Mouse (Mus musculus) kidney, embryonic 15.5 days (tissue): ENCODE data around the gene Hcfc1. TPM values are rescaled to one million over a fixed set of nuclear protein-coding genes. Genes with fewer than 3 reads are reported as not detected.

Experiments
- ATAC-seq: fragments of 200-750 bp; cut with Nextera tagmentation; replicated peaks from 2 replicates; pipeline ENCODE4 v1.8.0; 2017; ENCODE audit warnings: moderate TSS enrichment; ENCODE audit not compliant: low FRiP score
- H3K27ac ChIP-seq: fragments of 300-500 bp; sonication (generic); 2 replicates; pipeline ENCODE4 v1.5.1; 2015; ENCODE audit warnings: mild to moderate bottlenecking, inconsistent platforms
- H3K27me3 ChIP-seq: fragments of 300-500 bp; sonication (generic); 2 replicates; pipeline ENCODE4 v1.6.1; 2015; ENCODE audit warnings: inconsistent platforms
- H3K36me3 ChIP-seq: fragments of 300-500 bp; sonication (generic); 2 replicates; pipeline ENCODE4 v1.6.1; 2015; ENCODE audit warnings: inconsistent platforms
- H3K4me1 ChIP-seq: fragments of 300-500 bp; sonication (generic); 2 replicates; pipeline ENCODE4 v1.6.1; 2015; ENCODE audit warnings: inconsistent platforms
- H3K4me2 ChIP-seq: fragments of 300-500 bp; sonication (generic); 2 replicates; pipeline ENCODE4 v1.6.1; 2015; ENCODE audit warnings: moderate library complexity, mild to moderate bottlenecking, inconsistent platforms
- H3K4me3 ChIP-seq: fragments of 300-500 bp; sonication (generic); replicated peaks from 2 replicates; pipeline ENCODE4 v1.5.1; 2015; ENCODE audit warnings: mild to moderate bottlenecking, inconsistent platforms
- H3K9ac ChIP-seq: fragments of 300-500 bp; sonication (generic); 2 replicates; pipeline ENCODE4 v1.6.1; 2015; ENCODE audit warnings: mild to moderate bottlenecking, inconsistent platforms
- H3K9me3 ChIP-seq: fragments of 300-500 bp; sonication (generic); replicated peaks from 2 replicates; pipeline ENCODE4 v1.6.1; 2016; ENCODE audit warnings: inconsistent platforms
- WGBS: fragments of 180-500 bp; shearing (Covaris S2); methylation state at CpG from one replicate; pipeline ENCODE4 v1.1.7; 2015; ENCODE audit warnings: mixed read lengths; 5-methylcytosine and 5-hydroxymethylcytosine counted together
- polyA plus RNA-seq: library from polyadenylated mRNA; unstranded; fragments of >200 nt; fragmentation: Nextera tagmentation; extraction: Ambion mirVana; gene quantifications from 2 replicates; pipeline ENCODE4 v1.2.1, GENCODE M21; 2015

The Hcfc1 gene
- polyA plus RNA-seq, 1 experiment from 2014 or later = 60.5 TPM

- Histone ChIP-seq H3K9me3 (no peaks in the 10 kb centered on the region), H3K4me3 (no peak overlapping the region), H3K36me3 (no peaks in the 10 kb centered on the region), H3K4me1 (peaks cover 7% of the 10 kb centered on the region; the same call in 1 of the 2 replicates), H3K4me2 (no peak overlapping the region), H3K9ac (no peak overlapping the region), H3K27me3 (no peaks in the 10 kb centered on the region), H3K27ac (no peak overlapping the region)
- no peak for ATAC-seq
- WGBS = 86% methylated on average over 1 of the region's 1 CpGs
These were observed 56.1 kb downstream of the Hcfc1 start for GRCm38 (mm10) chrX:73910049-73910448.

GRCm38 (mm10) chrX:73897959-73898358, 68.2 kb downstream of the Hcfc1 start:
- Histone ChIP-seq H3K4me3 (no peak overlapping the region), H3K27me3 (0 out of 2 replicates have a peak, but pooled peaks cover 4% of the 10 kb centered on the region), H3K9me3 (no peaks in the 10 kb centered on the region), H3K4me1 (no peaks in the 10 kb centered on the region), H3K36me3 (no peaks in the 10 kb centered on the region), H3K9ac (no peak overlapping the region), H3K27ac (no peak overlapping the region), H3K4me2 (no peak overlapping the region)
- 69% methylated on average over 3 of the region's 3 CpGs for WGBS
- no peak for ATAC-seq

GRCm38 (mm10) chrX:73895719-73896118, 70.4 kb downstream of the Hcfc1 start, which contains the start of gene L1cam:
Gene L1cam (minus strand): TSS chrX:73896105.
- H3K36me3 ChIP-seq = no peaks in the 10 kb centered on the region
- H3K4me2 ChIP-seq = no peak within 1 kb of the TSS
- ATAC-seq = no peak
- 13% methylated on average over 2 of the region's 2 CpGs for whole genome bisulfite sequencing
- 0 out of 2 replicates have a peak, but pooled peaks cover 7% of the 10 kb centered on the region for H3K27me3 ChIP-seq
- H3K9me3 ChIP-seq = no peaks in the 10 kb centered on the region
- H3K4me3 ChIP-seq = no peak within 1 kb of the TSS
- H3K27ac ChIP-seq = no peak within 1 kb of the TSS
- no peak within 1 kb of the TSS for H3K9ac ChIP-seq
- H3K4me1 ChIP-seq = no peaks in the 10 kb centered on the region

- 92% methylated on average over 14 of the region's 14 CpGs for WGBS
- Histone ChIP-seq H3K4me2 (no peak overlapping the region), H3K4me1 (no peaks in the 10 kb centered on the region), H3K27ac (no peak overlapping the region), H3K9ac (no peak overlapping the region), H3K27me3 (0 out of 2 replicates have a peak, but pooled peaks cover 6% of the 10 kb centered on the region), H3K4me3 (no peak overlapping the region), H3K9me3 (no peaks in the 10 kb centered on the region), H3K36me3 (no peaks in the 10 kb centered on the region)
- no peak for ATAC-seq
These were observed 73.3 kb downstream of the Hcfc1 start for GRCm38 (mm10) chrX:73892833-73893232.

Other genes starting within 250 kb of the Hcfc1 start
- 12.4 and 15.2 TPM in 2 replicates for gene Abcd1, start 249.8 kb downstream of the Hcfc1 start, polyA plus RNA-seq
- gene Plxnb3, start 209.3 kb downstream of the Hcfc1 start, polyA plus RNA-seq = 0.14 and 0.44 TPM in 2 replicates
- gene Srpk3, start 192.0 kb downstream of the Hcfc1 start, polyA plus RNA-seq = 5.2 and 8.1 TPM in 2 replicates
- 224 and 234 TPM in 2 replicates for gene Idh3g, start 179.5 kb downstream of the Hcfc1 start, polyA plus RNA-seq
- 176 and 184 TPM in 2 replicates for gene Ssr4, start 179.3 kb downstream of the Hcfc1 start, polyA plus RNA-seq
- gene Pdzd4, start 141.4 kb downstream of the Hcfc1 start, polyA plus RNA-seq = 0.80 and 0.92 TPM in 2 replicates
- gene Avpr2, start 74.3 kb downstream of the Hcfc1 start, polyA plus RNA-seq = 5.8 and 6.2 TPM in 2 replicates
- gene L1cam, start 70.3 kb downstream of the Hcfc1 start, polyA plus RNA-seq = 8.0 and 10.4 TPM in 2 replicates
- 3.7 and 4.0 TPM in 2 replicates for gene Arhgap4, start 44.5 kb downstream of the Hcfc1 start, polyA plus RNA-seq
- gene Naa10, start 44.4 kb downstream of the Hcfc1 start, polyA plus RNA-seq = 139 and 159 TPM in 2 replicates
- 41.9 and 54.5 TPM in 2 replicates for gene Renbp, start 35.5 kb downstream of the Hcfc1 start, polyA plus RNA-seq
- 71.5 and 77.8 TPM in 2 replicates for gene Irak1, start 57.6 kb upstream of the Hcfc1 start, polyA plus RNA-seq
- gene Opn1mw, start 161.1 kb upstream of the Hcfc1 start, polyA plus RNA-seq = not detected in 2 replicates
- 11.2 and 12.1 TPM in 2 replicates for gene Mecp2, start 169.0 kb upstream of the Hcfc1 start, polyA plus RNA-seq
- not detected in 2 replicates for gene Tex28, start 201.5 kb upstream of the Hcfc1 start, polyA plus RNA-seq
- 0.06 and 0.14 TPM in 2 replicates for gene Tktl1, start 210.9 kb upstream of the Hcfc1 start, polyA plus RNA-seq